Mouse (Mus musculus): Measurements from ENCODE around the gene Ncf2. TPM values are rescaled to one million over a fixed set of nuclear protein-coding genes. Genes with fewer than 3 reads are reported as not detected.

Ncf2 gene
- polyA plus RNA-seq, 1 experiment from 2014 or later = 2.7 TPM

DNA sequence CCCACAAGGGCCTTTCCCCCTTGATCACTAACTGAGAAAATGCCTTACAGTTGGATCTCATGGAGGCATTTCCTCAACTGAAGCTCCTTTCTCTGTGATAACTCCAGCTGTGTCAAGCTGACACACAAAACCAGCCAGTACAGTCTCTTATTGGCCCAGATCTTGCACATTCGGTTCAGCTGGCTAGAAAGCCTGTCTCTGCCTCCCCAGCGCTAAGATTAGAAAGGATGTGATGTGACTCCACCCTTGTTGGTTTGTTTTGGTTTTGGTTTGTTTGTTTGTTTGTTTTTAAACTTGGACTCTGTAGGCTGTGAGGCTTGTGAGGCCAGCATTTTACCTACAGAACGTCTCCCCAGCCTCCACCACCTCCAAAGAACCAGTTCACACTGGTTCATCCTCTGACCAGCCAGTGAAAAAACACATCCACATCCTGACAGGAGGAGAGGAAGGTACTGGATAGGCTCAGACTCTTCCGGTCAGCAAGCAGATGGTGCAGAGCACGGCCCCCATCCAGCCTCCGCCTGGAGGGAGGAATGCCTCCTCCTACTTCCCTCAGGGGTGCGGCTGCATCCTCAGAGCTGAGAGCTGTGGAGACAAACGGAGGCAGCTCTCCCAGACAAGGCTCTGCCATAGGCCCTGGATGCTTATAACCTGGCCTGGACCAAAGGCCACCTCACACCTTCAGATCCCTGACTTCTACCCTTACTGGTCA lies 9.7 kb downstream of the Ncf2 start:
- no peak overlapping the region for H3K4me2 ChIP-seq (ENCODE audit: low read length)
- no peaks in the 10 kb centered on the region for H3K9me3 ChIP-seq (ENCODE audit: control insufficient read depth, low read length)
- no peak overlapping the region for H3K27ac ChIP-seq (ENCODE audit: low read depth, low read length)
- H3K4me1 ChIP-seq (ENCODE audit: control insufficient read depth, insufficient read depth, low read depth, low read length) = no peaks in the 10 kb centered on the region
- no peak overlapping the region for H3K9ac ChIP-seq (ENCODE audit: low read depth, low read length)
- H3K4me3 ChIP-seq (ENCODE audit: low read length) = no peak overlapping the region
- no peaks in the 10 kb centered on the region for H3K27me3 ChIP-seq (replicated peaks; ENCODE audit: control insufficient read depth, insufficient read depth, low read length)
- peak; percentile 37; the same call in 1 of the 2 replicates for ATAC-seq
- H3K36me3 ChIP-seq (ENCODE audit: control insufficient read depth, insufficient read depth, low read length) = no peaks in the 10 kb centered on the region
- WGBS = 35% methylated on average over 8 of the region's 8 CpGs

DNA sequence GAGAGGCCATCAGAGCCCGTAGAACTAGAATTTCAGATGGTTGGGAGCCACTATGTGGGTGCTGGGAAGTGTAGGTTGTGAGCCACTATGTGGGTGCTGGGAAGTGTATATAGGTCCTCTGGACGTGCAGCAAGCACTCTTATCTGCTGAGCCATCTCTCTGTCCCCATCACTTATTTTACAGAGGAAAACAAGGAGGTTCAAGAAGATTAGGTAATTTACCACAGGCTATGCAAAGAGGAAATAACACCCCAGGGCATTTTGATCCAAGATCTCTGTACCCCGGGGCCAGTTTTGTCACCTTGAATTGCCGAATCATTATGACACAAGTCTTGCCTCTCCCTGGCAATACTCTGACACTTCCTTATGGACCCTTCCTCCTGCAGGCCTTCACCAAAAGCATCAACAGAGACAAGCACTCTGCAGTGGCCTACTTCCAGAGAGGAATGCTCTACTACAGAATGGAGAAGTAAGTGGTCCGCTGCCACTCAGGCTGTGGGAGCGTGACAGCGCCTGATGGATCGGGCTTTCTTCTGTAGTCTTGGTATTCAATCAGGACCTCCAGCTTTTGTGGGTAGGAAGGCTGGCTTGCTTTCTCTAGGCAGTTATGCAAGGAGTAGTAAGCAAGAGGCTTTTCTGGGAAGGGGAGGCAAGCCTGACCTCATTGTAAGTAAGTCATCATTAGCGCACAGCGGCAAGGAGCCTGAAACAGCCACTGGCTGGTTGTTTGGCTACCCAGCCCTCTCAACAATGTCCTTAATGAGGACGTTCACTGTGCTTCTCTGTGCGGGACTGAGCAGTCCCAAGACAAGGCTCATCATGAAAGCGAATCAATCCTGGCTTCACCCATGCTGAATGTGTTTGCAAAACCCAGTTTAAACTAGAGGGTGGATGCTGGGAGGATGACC lies 10.8 kb downstream of the Ncf2 start:
- Histone ChIP-seq H3K4me1 (ENCODE audit: control insufficient read depth, insufficient read depth, low read depth, low read length) (peaks cover under 1% of the 10 kb centered on the region), H3K9ac (ENCODE audit: low read depth, low read length) (no peak overlapping the region), H3K9me3 (ENCODE audit: control insufficient read depth, low read length) (no peaks in the 10 kb centered on the region), H3K36me3 (ENCODE audit: control insufficient read depth, insufficient read depth, low read length) (no peaks in the 10 kb centered on the region), H3K4me3 (ENCODE audit: low read length) (no peak overlapping the region), H3K27me3 (replicated peaks; ENCODE audit: control insufficient read depth, insufficient read depth, low read length) (no peaks in the 10 kb centered on the region), H3K27ac (ENCODE audit: low read depth, low read length) (no peak overlapping the region), H3K4me2 (ENCODE audit: low read length) (no peak overlapping the region)
- WGBS = 53% methylated on average over 13 of the region's 13 CpGs
- ATAC-seq = no peak

DNA sequence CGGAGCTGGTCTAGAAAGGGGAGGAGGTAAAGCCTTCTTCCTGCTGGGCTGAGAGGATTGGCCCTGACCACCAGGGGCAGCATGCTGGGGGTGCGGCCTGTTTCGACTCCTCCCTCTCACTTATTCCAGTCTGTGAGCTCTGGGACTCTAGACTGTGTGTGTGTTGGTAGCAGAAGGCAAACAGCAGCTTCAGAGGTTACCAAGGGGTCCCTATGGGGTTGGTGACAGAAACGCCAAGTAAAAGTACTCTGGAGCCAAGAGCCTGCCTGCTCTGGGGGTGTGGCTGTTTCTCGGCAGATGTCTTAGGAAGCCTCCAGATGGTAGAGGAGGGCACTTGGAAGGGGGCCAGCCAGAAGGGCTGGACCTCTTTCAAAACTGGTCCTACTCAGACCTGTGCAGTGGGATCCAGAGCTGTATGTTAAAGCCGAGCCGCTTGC lies 15.3 kb downstream of the Ncf2 start:
- H3K9me3 ChIP-seq (ENCODE audit: control insufficient read depth, low read length) = no peaks in the 10 kb centered on the region
- H3K4me2 ChIP-seq (ENCODE audit: low read length) = no peak overlapping the region
- H3K4me1 ChIP-seq (ENCODE audit: control insufficient read depth, insufficient read depth, low read depth, low read length) = peaks cover 22% of the 10 kb centered on the region
- H3K27me3 ChIP-seq (replicated peaks; ENCODE audit: control insufficient read depth, insufficient read depth, low read length) = no peaks in the 10 kb centered on the region
- 22% methylated on average over 7 of the region's 7 CpGs for WGBS
- no peak overlapping the region for H3K27ac ChIP-seq (ENCODE audit: low read depth, low read length)
- peak; percentile 90 for ATAC-seq
- no peak overlapping the region for H3K4me3 ChIP-seq (ENCODE audit: low read length)
- H3K9ac ChIP-seq (ENCODE audit: low read depth, low read length) = no peak overlapping the region
- H3K36me3 ChIP-seq (ENCODE audit: control insufficient read depth, insufficient read depth, low read length) = no peaks in the 10 kb centered on the region

DNA sequence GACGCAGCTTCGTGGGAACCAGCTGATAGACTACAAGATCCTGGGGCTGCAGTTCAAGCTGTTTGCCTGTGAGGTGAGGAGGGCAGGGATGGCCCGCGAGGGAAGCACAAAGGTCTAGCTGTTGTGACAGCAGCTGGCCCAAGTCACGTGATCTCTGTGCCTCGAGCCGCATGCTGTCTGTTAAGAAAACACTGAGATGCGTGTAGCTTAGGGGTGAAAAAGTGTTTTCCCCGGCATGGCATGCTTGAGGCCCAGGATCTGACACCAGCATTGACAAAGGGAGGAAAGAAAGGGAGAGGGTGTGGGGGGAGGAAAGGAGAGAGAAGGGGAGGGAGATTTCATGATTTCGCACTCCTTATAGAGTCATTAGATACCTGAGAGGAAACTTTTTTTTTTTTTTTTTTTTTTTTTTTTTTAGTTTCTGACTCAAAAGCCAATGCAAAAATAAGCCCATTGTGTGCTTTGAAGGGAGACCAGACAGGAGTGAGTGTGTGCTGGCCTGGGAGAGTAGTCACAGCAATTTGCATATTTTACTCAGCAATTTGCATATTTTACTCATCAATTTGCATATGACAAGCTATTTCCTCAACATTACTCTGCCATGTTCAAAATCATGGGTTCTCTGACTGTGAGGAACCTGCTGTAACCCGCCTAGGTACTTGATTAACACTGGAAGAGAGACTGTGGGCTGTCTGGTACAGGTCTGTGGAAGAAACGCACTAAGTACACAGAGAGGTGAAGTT lies 17.2 kb downstream of the Ncf2 start:
- no peaks in the 10 kb centered on the region for H3K36me3 ChIP-seq (ENCODE audit: control insufficient read depth, insufficient read depth, low read length)
- no peaks in the 10 kb centered on the region for H3K27me3 ChIP-seq (replicated peaks; ENCODE audit: control insufficient read depth, insufficient read depth, low read length)
- H3K4me3 ChIP-seq (ENCODE audit: low read length) = no peak overlapping the region
- WGBS = 17% methylated on average over 12 of the region's 12 CpGs
- H3K9ac ChIP-seq (ENCODE audit: low read depth, low read length) = no peak overlapping the region
- H3K27ac ChIP-seq (ENCODE audit: low read depth, low read length) = peak overlapping the region; percentile 63
- H3K4me2 ChIP-seq (ENCODE audit: low read length) = no peak overlapping the region
- peaks cover 22% of the 10 kb centered on the region for H3K4me1 ChIP-seq (ENCODE audit: control insufficient read depth, insufficient read depth, low read depth, low read length)
- no peak for ATAC-seq
- H3K9me3 ChIP-seq (ENCODE audit: control insufficient read depth, low read length) = no peaks in the 10 kb centered on the region

DNA sequence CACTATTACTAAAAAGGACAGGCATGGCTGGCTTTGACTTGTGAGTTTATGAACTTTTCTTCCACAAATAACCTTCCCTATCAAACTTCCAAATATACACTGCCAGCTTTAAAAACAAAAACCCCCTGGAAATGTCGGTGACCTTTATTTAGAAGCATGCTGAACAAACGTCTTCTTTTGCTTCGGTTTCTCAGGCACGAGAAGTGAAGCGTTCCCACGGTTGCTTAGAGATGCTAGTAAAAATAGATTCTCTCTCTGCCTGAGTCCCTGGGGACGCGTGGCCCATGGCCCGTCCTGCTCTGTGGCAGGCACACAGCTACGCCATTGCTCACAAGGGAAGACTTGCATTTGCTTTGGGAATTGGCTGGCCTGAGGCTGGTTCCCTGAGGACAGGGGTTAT lies 17.8 kb downstream of the Ncf2 start:
- Histone ChIP-seq H3K27me3 (replicated peaks; ENCODE audit: control insufficient read depth, insufficient read depth, low read length) (no peaks in the 10 kb centered on the region), H3K4me3 (ENCODE audit: low read length) (no peak overlapping the region), H3K9ac (ENCODE audit: low read depth, low read length) (no peak overlapping the region), H3K4me1 (ENCODE audit: control insufficient read depth, insufficient read depth, low read depth, low read length) (peaks cover 22% of the 10 kb centered on the region), H3K27ac (ENCODE audit: low read depth, low read length) (peak overlapping the region; percentile 63), H3K9me3 (ENCODE audit: control insufficient read depth, low read length) (no peaks in the 10 kb centered on the region), H3K4me2 (ENCODE audit: low read length) (no peak overlapping the region), H3K36me3 (ENCODE audit: control insufficient read depth, insufficient read depth, low read length) (no peaks in the 10 kb centered on the region)
- 7% methylated on average over 10 of the region's 10 CpGs for WGBS
- ATAC-seq = 0 out of 2 replicates have a peak, but pooled peaks have one; percentile 37

DNA sequence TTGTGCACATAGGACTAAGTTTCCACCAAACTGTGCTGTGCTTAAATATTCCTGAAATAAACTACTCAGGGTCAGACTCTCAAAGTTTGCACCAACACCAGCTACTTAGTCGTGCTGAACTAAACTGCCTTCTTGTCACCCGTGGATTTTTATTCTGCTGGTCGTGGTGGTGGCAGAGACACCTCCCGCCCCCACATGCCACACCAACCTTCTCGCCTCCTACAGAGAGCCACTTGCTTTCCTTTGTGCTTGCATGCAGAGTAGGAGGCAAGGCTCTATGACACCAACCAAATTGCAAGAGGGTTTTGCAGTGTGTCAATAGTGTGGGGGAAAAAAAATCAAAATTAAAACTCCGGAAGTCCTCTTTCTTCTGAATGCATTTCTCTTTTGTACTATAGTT lies 19.6 kb downstream of the Ncf2 start:
- WGBS = 81% methylated on average over 6 of the region's 6 CpGs
- no peak overlapping the region for H3K4me2 ChIP-seq (ENCODE audit: low read length)
- H3K4me1 ChIP-seq (ENCODE audit: control insufficient read depth, insufficient read depth, low read depth, low read length) = peaks cover 22% of the 10 kb centered on the region
- no peaks in the 10 kb centered on the region for H3K27me3 ChIP-seq (replicated peaks; ENCODE audit: control insufficient read depth, insufficient read depth, low read length)
- no peaks in the 10 kb centered on the region for H3K36me3 ChIP-seq (ENCODE audit: control insufficient read depth, insufficient read depth, low read length)
- no peak overlapping the region for H3K9ac ChIP-seq (ENCODE audit: low read depth, low read length)
- no peak overlapping the region for H3K27ac ChIP-seq (ENCODE audit: low read depth, low read length)
- H3K4me3 ChIP-seq (ENCODE audit: low read length) = no peak overlapping the region
- H3K9me3 ChIP-seq (ENCODE audit: control insufficient read depth, low read length) = no peaks in the 10 kb centered on the region
- ATAC-seq = no peak

DNA sequence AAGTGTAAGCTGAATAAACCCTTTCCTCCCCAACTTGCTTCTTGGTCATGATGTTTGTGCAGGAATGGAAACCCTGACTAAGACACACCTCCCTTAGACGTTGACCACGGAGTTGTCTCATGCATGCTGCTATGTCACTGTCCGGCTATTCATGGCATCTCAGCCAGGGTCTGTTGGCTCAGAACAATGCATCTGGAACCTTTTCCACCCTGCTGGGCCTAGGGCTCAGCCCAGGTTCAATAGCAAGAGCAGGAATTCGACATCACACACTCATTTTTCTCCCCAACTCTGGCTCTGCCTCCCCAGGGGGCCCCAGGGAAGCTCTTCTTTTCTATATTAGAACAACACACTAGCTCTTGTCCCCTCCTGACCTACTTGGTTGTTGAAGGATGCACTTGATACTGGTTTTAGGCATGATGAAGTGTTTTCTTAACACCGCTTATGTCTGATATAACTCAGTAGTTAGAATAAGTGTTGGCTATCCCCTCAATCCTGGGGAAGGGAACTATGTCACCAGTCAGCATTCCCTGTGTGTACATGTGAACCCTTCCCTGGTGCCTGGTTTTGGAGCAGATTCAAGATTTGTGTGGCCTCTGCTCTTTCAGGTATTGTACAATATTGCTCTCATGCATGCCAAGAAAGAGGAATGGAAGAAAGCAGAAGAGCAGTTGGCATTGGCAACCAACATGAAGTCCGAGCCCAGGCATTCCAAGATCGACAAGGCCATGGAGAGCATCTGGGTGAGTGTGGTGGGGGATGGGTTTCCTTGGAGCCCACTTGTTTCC lies 21.1 kb downstream of the Ncf2 start:
- 60% methylated on average over 7 of the region's 7 CpGs for WGBS
- ATAC-seq = no peak
- H3K4me3 ChIP-seq (ENCODE audit: low read length) = no peak overlapping the region
- H3K9me3 ChIP-seq (ENCODE audit: control insufficient read depth, low read length) = no peaks in the 10 kb centered on the region
- H3K27me3 ChIP-seq (replicated peaks; ENCODE audit: control insufficient read depth, insufficient read depth, low read length) = no peaks in the 10 kb centered on the region
- H3K4me2 ChIP-seq (ENCODE audit: low read length) = no peak overlapping the region
- H3K36me3 ChIP-seq (ENCODE audit: control insufficient read depth, insufficient read depth, low read length) = no peaks in the 10 kb centered on the region
- no peak overlapping the region for H3K27ac ChIP-seq (ENCODE audit: low read depth, low read length)
- H3K4me1 ChIP-seq (ENCODE audit: control insufficient read depth, insufficient read depth, low read depth, low read length) = peaks cover 19% of the 10 kb centered on the region
- H3K9ac ChIP-seq (ENCODE audit: low read depth, low read length) = no peak overlapping the region

DNA sequence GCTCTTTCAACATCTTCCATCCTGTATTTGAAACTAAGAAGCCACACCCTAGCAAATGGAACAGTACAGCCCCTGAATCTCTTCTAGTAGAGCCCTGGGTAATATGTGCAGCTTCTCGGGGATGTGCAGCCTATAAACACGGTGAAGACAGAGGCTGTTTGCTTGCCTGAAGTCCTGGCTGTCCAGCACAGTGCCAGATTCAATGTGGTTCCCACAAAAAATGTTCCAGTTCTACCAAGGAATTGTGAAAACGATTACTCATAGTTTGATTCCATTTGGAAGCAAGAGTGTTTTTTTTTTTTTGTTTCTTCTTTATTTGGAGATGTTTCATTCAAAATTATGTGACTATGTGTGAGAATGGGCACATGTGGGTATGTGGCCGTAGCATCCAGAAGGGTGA lies 21.8 kb downstream of the Ncf2 start:
- H3K4me2 ChIP-seq (ENCODE audit: low read length) = no peak overlapping the region
- H3K27me3 ChIP-seq (replicated peaks; ENCODE audit: control insufficient read depth, insufficient read depth, low read length) = no peaks in the 10 kb centered on the region
- peaks cover 13% of the 10 kb centered on the region for H3K4me1 ChIP-seq (ENCODE audit: control insufficient read depth, insufficient read depth, low read depth, low read length)
- no peak overlapping the region for H3K9ac ChIP-seq (ENCODE audit: low read depth, low read length)
- no peaks in the 10 kb centered on the region for H3K9me3 ChIP-seq (ENCODE audit: control insufficient read depth, low read length)
- WGBS = 91% methylated on average over 4 of the region's 4 CpGs
- no peak overlapping the region for H3K4me3 ChIP-seq (ENCODE audit: low read length)
- H3K36me3 ChIP-seq (ENCODE audit: control insufficient read depth, insufficient read depth, low read length) = no peaks in the 10 kb centered on the region
- H3K27ac ChIP-seq (ENCODE audit: low read depth, low read length) = no peak overlapping the region
- ATAC-seq = no peak
